Mouse (Mus musculus) lung, postnatal 14 days (tissue): Measurements from ENCODE around the gene Asl.

Experiments used
- DNase-seq: peaks from one replicate; pipeline ENCODE4 v3.0.0; 2021

Gene Asl

GRCm38 (mm10) chr5:130002301-130003146 is 26.5 kb downstream of the Asl start, which contains the start of gene Gusb:
Gusb (minus strand) TSS chr5:130003049.
- peak; percentile 85 for DNase-seq

GRCm38 (mm10) chr5:130001356-130001987 is 27.6 kb downstream of the Asl start:
- DNase-seq, result no peak

- DNase-seq, result peak; percentile 22
These were observed 28.3 kb downstream of the Asl start for GRCm38 (mm10) chr5:130000735-130001134.

- DNase-seq, result peak; percentile 64
These were observed 29.9 kb downstream of the Asl start for GRCm38 (mm10) chr5:129999097-129999496.

GRCm38 (mm10) chr5:129997700-129998099 is 31.3 kb downstream of the Asl start:
- no peak for DNase-seq

- DNase-seq, result no peak
These were observed 34.1 kb downstream of the Asl start for GRCm38 (mm10) chr5:129994989-129995388.

GRCm38 (mm10) chr5:129993374-129993773 is 35.7 kb downstream of the Asl start:
- DNase-seq, result no peak

- no peak for DNase-seq
These were observed 37.1 kb downstream of the Asl start for GRCm38 (mm10) chr5:129991898-129992297.

GRCm38 (mm10) chr5:129989376-129989775 is 39.7 kb downstream of the Asl start:
- no peak for DNase-seq

- no peak for DNase-seq
These were observed 48.8 kb downstream of the Asl start for GRCm38 (mm10) chr5:129980216-129980615.

- no peak for DNase-seq
These were observed 50.4 kb downstream of the Asl start for GRCm38 (mm10) chr5:129978608-129979007.

- DNase-seq, result no peak
These were observed 51.3 kb downstream of the Asl start for GRCm38 (mm10) chr5:129977768-129978167.

GRCm38 (mm10) chr5:129974866-129975311 is 54.2 kb downstream of the Asl start:
- no peak for DNase-seq

- DNase-seq, result no peak
These were observed 54.7 kb downstream of the Asl start for GRCm38 (mm10) chr5:129974354-129974753.

GRCm38 (mm10) chr5:129971491-129971890 is 57.6 kb downstream of the Asl start:
- no peak for DNase-seq

- no peak for DNase-seq
These were observed 60.6 kb downstream of the Asl start for GRCm38 (mm10) chr5:129968417-129968816.

- no peak for DNase-seq
These were observed 62.6 kb downstream of the Asl start for GRCm38 (mm10) chr5:129966448-129966847.

GRCm38 (mm10) chr5:129963224-129963623 is 65.8 kb downstream of the Asl start:
- no peak for DNase-seq
